Comparison of ENCODE assay signal across 9 mouse cellular contexts in genomic region chr9:96668628-96669027, GRCm38 (mm10). TPM values are rescaled to one million over a fixed set of nuclear protein-coding genes. Genes with fewer than 3 reads are reported as not detected.
DNase-seq lines count a peak whose midpoint lies in the region; ATAC-seq lines count a peak whose summit lies in the region.
"Had no signal": no experiment of that assay in that cellular context is flagged by ENCODE, and none has a peak within 500 bp of the region (broad histone marks: within the 10 kb centered on the region; RNA-seq: fewer than 3 reads in every experiment).

No protein-coding gene starts in this region.

- H3K9me3 ChIP-seq in forebrain, embryonic 11.5 days (ENCODE audit: control insufficient read depth, low read length) = no peaks in the 10 kb centered on the region
- H3K9me3 ChIP-seq in intestine, embryonic 14.5 days (ENCODE audit: control insufficient read depth, low read length) = no peaks in the 10 kb centered on the region
- H3K9me3 ChIP-seq: lung, embryonic 15.5 days had no signal

- intact Hi-C loops in heart, postnatal 25 days (cut with DNase I) = loop anchor here (1.0 kb wide), 3 partner anchors 93 to 150 kb away; no protein-coding TSS in a partner anchor
- intact Hi-C loops in left cerebral cortex, postnatal 14 days (cut with DNase I) = loop anchor here (2.0 kb wide), 2 partner anchors 96 to 150 kb away; no protein-coding TSS in a partner anchor

- H3K4me2 ChIP-seq in forebrain, embryonic 11.5 days (ENCODE audit: low read depth, low read length, severe bottlenecking) = no peak overlapping the region
- H3K4me2 ChIP-seq in intestine, embryonic 14.5 days (ENCODE audit: low read length) = no peak overlapping the region
- H3K4me2 ChIP-seq: lung, embryonic 15.5 days had no signal

- H3K4me1 ChIP-seq in forebrain, embryonic 11.5 days (replicated peaks; ENCODE audit: control insufficient read depth, insufficient read depth, low read length) = peaks cover 6% of the 10 kb centered on the region; the same call in 1 of the 2 replicates
- H3K4me1 ChIP-seq in intestine, embryonic 14.5 days (replicated peaks; ENCODE audit: control insufficient read depth, insufficient read depth, low read length) = no peaks in the 10 kb centered on the region
- H3K4me1 ChIP-seq: lung, embryonic 15.5 days had no signal

- no peak overlapping the region for H3K27ac ChIP-seq in forebrain, embryonic 11.5 days (ENCODE audit: low read depth, low read length)
- no peak overlapping the region for H3K27ac ChIP-seq in intestine, embryonic 14.5 days (ENCODE audit: low read depth)
- H3K27ac ChIP-seq: lung, embryonic 15.5 days had no signal

- H3K36me3 ChIP-seq in forebrain, embryonic 11.5 days (ENCODE audit: control insufficient read depth, insufficient read depth, low read length) = no peaks in the 10 kb centered on the region
- H3K36me3 ChIP-seq in intestine, embryonic 14.5 days (ENCODE audit: control insufficient read depth, insufficient read depth, low read length) = no peaks in the 10 kb centered on the region
- H3K36me3 ChIP-seq: lung, embryonic 15.5 days had no signal

- no peaks in the 10 kb centered on the region for H3K27me3 ChIP-seq in forebrain, embryonic 11.5 days (ENCODE audit: control insufficient read depth, insufficient read depth, low read length)
- H3K27me3 ChIP-seq in intestine, embryonic 14.5 days (replicated peaks; ENCODE audit: control insufficient read depth, insufficient read depth, low read length) = no peaks in the 10 kb centered on the region
- H3K27me3 ChIP-seq: lung, embryonic 15.5 days had no signal

- peak; percentile 83 for DNase-seq in heart, adult 11 months
- DNase-seq in heart, postnatal 25 days (ENCODE audit: low spot score) = no peak
- DNase-seq in brain, adult 2 months (ENCODE audit: low read depth, low spot score) = peak; percentile 93
- DNase-seq in forebrain, embryonic 11.5 days (ENCODE audit: low spot score) = peak; percentile 74
- peak; percentile 74 for DNase-seq in intestine, embryonic 14.5 days (ENCODE audit: low spot score)
- peak; percentile 69 to 82 for DNase-seq in left cerebral cortex, postnatal 14 days (ENCODE audit: low spot score in 2 of 2)
- peak; percentile 29 for DNase-seq in neural tube, embryonic 10.5 days (ENCODE audit: extremely low spot score, low spot score)
- peak; percentile 55 for DNase-seq in telencephalon, adult 2 months (ENCODE audit: low read depth, low spot score)

- no peak overlapping the region for H3K4me3 ChIP-seq in forebrain, embryonic 11.5 days (ENCODE audit: low read depth, low read length)
- no peak overlapping the region for H3K4me3 ChIP-seq in intestine, embryonic 14.5 days (ENCODE audit: low read depth, low read length)
- H3K4me3 ChIP-seq: lung, embryonic 15.5 days had no signal

- no peak for ATAC-seq in forebrain, embryonic 11.5 days (replicated peaks; ENCODE audit: low FRiP score)
- peak; percentile 57; the same call in 1 of the 2 replicates for ATAC-seq in intestine, embryonic 14.5 days (replicated peaks; ENCODE audit: low FRiP score, low TSS enrichment, low read depth)

- no peak overlapping the region for H3K9ac ChIP-seq in forebrain, embryonic 11.5 days (ENCODE audit: low read length)
- H3K9ac ChIP-seq in intestine, embryonic 14.5 days (ENCODE audit: low read length) = no peak overlapping the region
- H3K9ac ChIP-seq: lung, embryonic 15.5 days had no signal

- 60% methylated on average over 5 of the region's 5 CpGs for WGBS in forebrain, embryonic 11.5 days
- 48% methylated on average over 5 of the region's 5 CpGs for WGBS in intestine, embryonic 14.5 days

RNA-seq across cellular contexts. Expression of gene Rasa2, which starts 37.2 kb away (rescaled TPM):
- 1 to 10 TPM; 5.5 to 6.0 TPM for total RNA-seq in heart, postnatal 25 days (2021)
- polyA plus RNA-seq in forebrain, embryonic 11.5 days (2014; fragmentation: Nextera tagmentation; extraction: Ambion mirVana) = 15.8 and 16.9 TPM in 2 replicates
- polyA plus RNA-seq in intestine, embryonic 14.5 days (2014; fragmentation: Nextera tagmentation; extraction: Ambion mirVana) = 20.5 and 20.8 TPM in 2 replicates
- 10 to 100 TPM; 25.3 to 26.4 TPM for total RNA-seq in left cerebral cortex, postnatal 14 days (2021)
